Mouse (Mus musculus): ENCODE data around the gene Serpinb3d.
"Not testable (repeated sequence)": the region's sequence is repeated elsewhere in the genome, so short reads cannot be mapped to it uniquely, and the experiment has no call there.

The Serpinb3d gene

GRCm38 (mm10) chr1:107083406-107083805 lies at the start of gene Serpinb3d:
Gene Serpinb3d (minus strand): TSS chr1:107083506.
- in situ Hi-C loops (cut with MboI; ENCODE audit: low sequenced_read_pairs), result no loop called here

GRCm38 (mm10) chr1:107127453-107127852 lies 44.1 kb upstream of the Serpinb3d start:
- in situ Hi-C loops (cut with MboI; ENCODE audit: low sequenced_read_pairs), result not testable (repeated sequence)

GRCm38 (mm10) chr1:107098417-107098816 lies 15.1 kb upstream of the Serpinb3d start:
- in situ Hi-C loops (cut with MboI; ENCODE audit: low sequenced_read_pairs), result no loop called here

- in situ Hi-C loops (cut with MboI; ENCODE audit: low sequenced_read_pairs), result no loop called here
Measured at GRCm38 (mm10) chr1:107052203-107052602, 31.1 kb downstream of the Serpinb3d start, which contains the start of gene Serpinb3a. Gene Serpinb3a (minus strand): TSS chr1:107052303.

GRCm38 (mm10) chr1:107034236-107034635 lies 49.1 kb downstream of the Serpinb3d start:
- in situ Hi-C loops (cut with MboI; ENCODE audit: low sequenced_read_pairs), result not testable (repeated sequence)
